Mouse (Mus musculus) forebrain, embryonic 12.5 days (tissue): ENCODE results near the gene Erg. TPM values are rescaled to one million over a fixed set of nuclear protein-coding genes. Genes with fewer than 3 reads are reported as not detected.

ENCODE experiments used
- ATAC-seq: fragments of 200-750 bp; cut with Nextera tagmentation; 2 replicates; pipeline ENCODE4 v1.8.0; 2017; ENCODE audit warnings: moderate TSS enrichment; ENCODE audit not compliant: low FRiP score
- H3K27ac ChIP-seq: fragments of 300-500 bp; sonication (generic); 2 replicates; pipeline ENCODE4 v1.5.1; 2016; ENCODE audit warnings: mild to moderate bottlenecking
- H3K27me3 ChIP-seq: fragments of 300-500 bp; sonication (generic); 2 replicates; pipeline ENCODE4 v1.6.1; 2016; ENCODE audit warnings: mild to moderate bottlenecking
- H3K36me3 ChIP-seq: fragments of 300-500 bp; sonication (generic); replicated peaks from 2 replicates; pipeline ENCODE4 v1.6.1; 2016; ENCODE audit warnings: mild to moderate bottlenecking
- H3K4me1 ChIP-seq: fragments of 300-500 bp; sonication (generic); 2 replicates; pipeline ENCODE4 v1.6.1; 2016
- H3K4me2 ChIP-seq: fragments of 300-500 bp; sonication (generic); 2 replicates; pipeline ENCODE4 v1.6.1; 2016; ENCODE audit warnings: mild to moderate bottlenecking, moderate library complexity
- H3K4me3 ChIP-seq: fragments of 300-500 bp; sonication (generic); replicated peaks from 2 replicates; pipeline ENCODE4 v1.5.1; 2016; ENCODE audit warnings: mild to moderate bottlenecking
- H3K9ac ChIP-seq: fragments of 300-500 bp; sonication (generic); 2 replicates; pipeline ENCODE4 v1.6.1; 2016; ENCODE audit warnings: mild to moderate bottlenecking
- H3K9me3 ChIP-seq: fragments of 300-500 bp; sonication (generic); 2 replicates; pipeline ENCODE4 v1.6.1; 2016
- WGBS: fragments of 180-500 bp; shearing (Covaris S2); methylation state at CpG from one replicate; pipeline ENCODE4 v1.1.7; 2016; 5-methylcytosine and 5-hydroxymethylcytosine counted together
- polyA plus RNA-seq: library from polyadenylated mRNA; unstranded; fragments of >200 nt; fragmentation: Nextera tagmentation; extraction: Ambion mirVana; gene quantifications from 2 replicates; pipeline ENCODE4 v1.2.1, GENCODE M21; 2016

The Erg gene
- polyA plus RNA-seq, 1 experiment from 2014 or later = 3.4 TPM

DNA sequence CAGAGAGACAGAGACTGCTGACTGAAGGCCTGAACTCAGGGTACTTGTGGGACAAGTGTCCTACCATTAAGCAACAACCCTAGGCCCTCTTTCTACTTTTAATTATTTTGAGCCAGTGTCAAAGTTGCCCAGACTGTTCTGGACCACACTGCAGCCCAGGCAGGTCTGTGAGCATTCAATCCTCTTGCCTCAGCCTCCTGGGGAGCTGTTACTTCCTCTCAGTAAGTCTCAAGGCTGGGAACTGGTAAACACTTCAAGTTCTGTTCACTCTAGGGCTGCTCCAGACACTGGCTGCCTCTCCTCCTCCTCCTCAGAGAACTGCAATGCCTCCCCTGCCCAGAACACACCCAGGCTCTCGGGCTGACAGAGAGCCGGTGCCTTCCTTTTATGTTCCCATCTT lies 140.0 kb downstream of the Erg start:
- H3K4me1 ChIP-seq = no peaks in the 10 kb centered on the region

DNA sequence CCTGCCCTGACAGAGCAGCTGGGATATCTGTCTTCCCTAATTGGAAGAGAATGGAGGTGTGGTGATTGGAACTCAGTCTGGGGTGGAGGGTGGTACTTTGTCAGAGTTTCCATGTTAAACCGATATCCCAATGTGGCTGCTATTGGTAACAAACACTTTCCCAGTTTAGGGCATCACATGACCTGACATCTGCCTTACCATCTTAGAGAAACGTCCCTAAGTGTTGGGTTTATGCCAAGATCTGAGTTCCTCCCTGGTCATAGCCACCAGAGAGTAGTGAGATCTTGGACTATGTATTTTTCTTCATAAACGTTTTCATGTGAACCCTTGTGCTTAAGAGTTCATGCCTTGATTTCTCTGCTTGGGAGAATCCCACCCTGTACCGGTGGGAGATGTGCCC lies 144.4 kb downstream of the Erg start:
- no peak overlapping the region for H3K27ac ChIP-seq
- no peak overlapping the region for H3K4me3 ChIP-seq
- no peaks in the 10 kb centered on the region for H3K4me1 ChIP-seq
- WGBS = 78% methylated on average over 4 of the region's 4 CpGs
- ATAC-seq = no peak
- no peaks in the 10 kb centered on the region for H3K36me3 ChIP-seq
- H3K9ac ChIP-seq = no peak overlapping the region
- H3K27me3 ChIP-seq = no peaks in the 10 kb centered on the region
- H3K9me3 ChIP-seq = no peaks in the 10 kb centered on the region
- H3K4me2 ChIP-seq = no peak overlapping the region

More for the DNA sequence above, 140.0 kb downstream of the Erg start:
- WGBS = 86% methylated on average over 2 of the region's 2 CpGs
- ATAC-seq = no peak
- Histone ChIP-seq H3K9me3 (no peaks in the 10 kb centered on the region), H3K4me2 (no peak overlapping the region), H3K36me3 (no peaks in the 10 kb centered on the region), H3K4me3 (no peak overlapping the region), H3K9ac (no peak overlapping the region), H3K27ac (no peak overlapping the region), H3K27me3 (no peaks in the 10 kb centered on the region)

DNA sequence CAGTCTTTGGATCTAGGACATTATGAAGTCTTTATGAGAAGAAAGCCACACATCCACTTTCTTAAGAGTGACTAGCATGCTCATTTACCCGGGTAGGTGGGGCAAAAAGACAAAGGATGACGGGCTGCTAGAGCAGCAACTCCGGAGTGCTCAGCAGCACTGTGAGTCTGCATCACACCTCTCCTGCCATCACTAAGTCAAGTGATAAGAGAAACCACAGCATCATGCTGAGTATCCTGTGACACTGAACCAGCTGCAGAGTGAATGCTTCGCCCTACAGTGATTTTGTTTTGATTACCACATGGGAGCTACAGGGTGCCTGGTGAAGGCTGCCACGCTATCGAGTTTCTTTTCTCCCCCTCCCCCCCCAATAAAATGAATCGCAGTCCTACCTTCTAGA lies 145.2 kb downstream of the Erg start:
- no peak for ATAC-seq
- WGBS = 72% methylated on average over 7 of the region's 7 CpGs

GRCm38 (mm10) chr16:95440334-95440733 lies 146.1 kb downstream of the Erg start:
- Histone ChIP-seq H3K4me2 (no peak overlapping the region), H3K27ac (no peak overlapping the region), H3K4me1 (no peaks in the 10 kb centered on the region), H3K9ac (no peak overlapping the region), H3K4me3 (no peak overlapping the region), H3K27me3 (no peaks in the 10 kb centered on the region), H3K9me3 (no peaks in the 10 kb centered on the region), H3K36me3 (no peaks in the 10 kb centered on the region)
- ATAC-seq = no peak
- 85% methylated on average over 7 of the region's 7 CpGs for WGBS

More for the DNA sequence above, 145.2 kb downstream of the Erg start:
- Histone ChIP-seq H3K4me3 (no peak overlapping the region), H3K27me3 (no peaks in the 10 kb centered on the region), H3K9ac (no peak overlapping the region), H3K9me3 (no peaks in the 10 kb centered on the region), H3K4me1 (no peaks in the 10 kb centered on the region), H3K4me2 (no peak overlapping the region), H3K27ac (no peak overlapping the region), H3K36me3 (no peaks in the 10 kb centered on the region)

DNA sequence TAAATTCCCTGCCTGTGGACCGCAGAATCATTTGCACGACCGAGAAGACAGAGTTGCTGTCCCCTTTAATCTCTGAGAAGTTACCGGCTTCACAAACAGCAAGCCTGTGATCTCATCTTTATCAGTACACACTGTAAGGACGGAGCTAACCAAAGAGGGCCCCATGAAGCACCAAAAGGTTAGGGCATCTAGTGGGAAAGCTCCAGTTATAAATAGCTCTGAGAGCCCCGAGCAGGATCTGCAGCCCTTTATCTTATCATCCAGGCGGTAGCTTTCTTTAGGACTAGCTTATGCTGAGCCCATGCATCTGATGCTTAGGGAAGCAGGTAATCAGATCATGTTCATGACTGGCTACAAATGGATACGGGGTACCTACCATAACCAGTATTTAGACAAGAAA lies 146.6 kb downstream of the Erg start:
- H3K4me1 ChIP-seq = no peaks in the 10 kb centered on the region
- H3K9ac ChIP-seq = no peak overlapping the region
- H3K4me3 ChIP-seq = no peak overlapping the region
- no peak overlapping the region for H3K27ac ChIP-seq
- no peaks in the 10 kb centered on the region for H3K36me3 ChIP-seq
- H3K27me3 ChIP-seq = no peaks in the 10 kb centered on the region
- WGBS = 73% methylated on average over 8 of the region's 8 CpGs
- no peak overlapping the region for H3K4me2 ChIP-seq
- no peak for ATAC-seq
- H3K9me3 ChIP-seq = no peaks in the 10 kb centered on the region

GRCm38 (mm10) chr16:95438848-95439540 lies 147.4 kb downstream of the Erg start:
- Histone ChIP-seq H3K36me3 (no peaks in the 10 kb centered on the region), H3K4me1 (no peaks in the 10 kb centered on the region), H3K4me2 (no peak overlapping the region), H3K27me3 (no peaks in the 10 kb centered on the region), H3K9me3 (no peaks in the 10 kb centered on the region), H3K4me3 (no peak overlapping the region), H3K27ac (no peak overlapping the region), H3K9ac (no peak overlapping the region)
- WGBS = 85% methylated on average over 17 of the region's 17 CpGs
- no peak for ATAC-seq

GRCm38 (mm10) chr16:95436611-95437010 lies 149.8 kb downstream of the Erg start:
- WGBS = 93% methylated on average over 8 of the region's 8 CpGs
- Histone ChIP-seq H3K9me3 (no peaks in the 10 kb centered on the region), H3K9ac (no peak overlapping the region), H3K4me1 (no peaks in the 10 kb centered on the region), H3K36me3 (no peaks in the 10 kb centered on the region), H3K4me2 (no peak overlapping the region), H3K27ac (no peak overlapping the region), H3K4me3 (no peak overlapping the region), H3K27me3 (no peaks in the 10 kb centered on the region)
- no peak for ATAC-seq

DNA sequence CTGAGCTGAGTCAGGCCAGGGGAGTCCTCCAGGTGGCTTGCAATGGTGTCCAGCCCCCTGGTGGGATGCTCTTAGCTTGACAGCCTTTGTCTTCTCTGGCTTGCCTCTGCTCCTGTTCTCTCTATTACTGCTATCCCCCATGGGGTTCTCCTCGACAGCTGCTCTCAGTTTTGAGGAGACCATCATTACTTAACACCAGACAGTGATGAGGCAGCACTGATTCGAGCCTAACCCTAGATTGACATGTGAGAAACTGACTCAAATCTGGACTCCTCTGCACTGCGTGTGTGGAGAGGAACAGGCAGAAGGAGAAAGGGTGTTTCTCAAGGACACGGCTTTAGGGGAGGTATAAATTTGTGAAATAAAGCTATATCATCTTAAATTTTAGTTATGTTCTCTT lies 150.3 kb downstream of the Erg start:
- Histone ChIP-seq H3K9me3 (no peaks in the 10 kb centered on the region), H3K4me1 (no peaks in the 10 kb centered on the region), H3K27ac (no peak overlapping the region), H3K27me3 (no peaks in the 10 kb centered on the region), H3K4me3 (no peak overlapping the region), H3K4me2 (no peak overlapping the region), H3K9ac (no peak overlapping the region), H3K36me3 (no peaks in the 10 kb centered on the region)
- no peak for ATAC-seq
- WGBS = 71% methylated on average over 4 of the region's 4 CpGs

DNA sequence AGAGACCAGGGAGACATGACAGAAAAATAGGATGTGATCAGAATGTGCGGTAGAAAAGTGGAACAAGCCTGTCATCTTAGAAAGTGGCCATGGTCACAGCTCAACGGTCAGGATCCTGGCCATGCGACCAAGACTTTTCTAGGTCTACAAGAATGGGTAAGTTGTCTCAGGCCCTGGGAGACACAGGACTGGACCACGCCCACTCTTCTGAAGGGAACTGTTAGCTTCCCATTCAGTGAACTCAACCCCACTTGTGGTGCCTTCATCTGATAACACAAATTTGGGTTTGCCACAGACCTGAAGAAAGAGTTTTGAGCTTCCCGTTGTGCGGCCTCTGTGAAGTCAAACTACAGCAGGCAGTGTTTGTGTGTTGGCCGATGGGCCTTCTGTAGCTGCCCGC lies 152.0 kb downstream of the Erg start:
- no peaks in the 10 kb centered on the region for H3K27me3 ChIP-seq
- H3K9ac ChIP-seq = no peak overlapping the region
- H3K9me3 ChIP-seq = no peaks in the 10 kb centered on the region
- ATAC-seq = no peak
- no peaks in the 10 kb centered on the region for H3K36me3 ChIP-seq
- WGBS = 92% methylated on average over 8 of the region's 8 CpGs
- no peak overlapping the region for H3K4me3 ChIP-seq
- no peak overlapping the region for H3K27ac ChIP-seq
- H3K4me1 ChIP-seq = no peaks in the 10 kb centered on the region
- no peak overlapping the region for H3K4me2 ChIP-seq

DNA sequence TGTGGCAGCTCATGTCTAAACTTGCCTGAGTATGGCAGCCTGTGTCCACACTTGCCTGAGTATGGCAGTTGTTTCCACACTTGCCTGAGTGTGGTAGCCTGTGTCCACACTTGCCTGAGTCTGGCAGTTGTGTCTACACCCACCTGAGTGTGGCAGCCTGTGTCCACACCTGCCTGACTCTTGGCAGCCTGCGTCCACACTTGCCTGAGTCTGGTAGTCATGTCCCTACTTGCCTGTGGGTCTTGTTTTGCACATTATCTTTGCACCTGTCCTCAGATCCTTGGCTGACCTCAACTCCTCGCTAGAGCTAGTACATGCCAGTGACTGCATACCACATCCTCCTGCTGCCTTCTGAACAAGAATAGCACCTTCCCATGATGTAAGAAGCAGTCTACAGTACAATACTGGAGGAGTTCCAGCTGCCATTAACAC lies 153.8 kb downstream of the Erg start:
- Histone ChIP-seq H3K4me1 (no peaks in the 10 kb centered on the region), H3K27me3 (no peaks in the 10 kb centered on the region), H3K4me3 (no peak overlapping the region), H3K4me2 (no peak overlapping the region), H3K36me3 (no peaks in the 10 kb centered on the region), H3K9me3 (no peaks in the 10 kb centered on the region), H3K9ac (no peak overlapping the region), H3K27ac (no peak overlapping the region)
- 88% methylated on average over 2 of the region's 2 CpGs for WGBS
- ATAC-seq = no peak

- no peak overlapping the region for H3K9ac ChIP-seq
- WGBS = 91% methylated on average over 3 of the region's 3 CpGs
- no peaks in the 10 kb centered on the region for H3K4me1 ChIP-seq
- no peak overlapping the region for H3K4me3 ChIP-seq
- no peaks in the 10 kb centered on the region for H3K36me3 ChIP-seq
- no peaks in the 10 kb centered on the region for H3K27me3 ChIP-seq
- no peak overlapping the region for H3K4me2 ChIP-seq
- no peaks in the 10 kb centered on the region for H3K9me3 ChIP-seq
- no peak for ATAC-seq
- no peak overlapping the region for H3K27ac ChIP-seq
These were observed 156.5 kb downstream of the Erg start for GRCm38 (mm10) chr16:95429851-95430250.

DNA sequence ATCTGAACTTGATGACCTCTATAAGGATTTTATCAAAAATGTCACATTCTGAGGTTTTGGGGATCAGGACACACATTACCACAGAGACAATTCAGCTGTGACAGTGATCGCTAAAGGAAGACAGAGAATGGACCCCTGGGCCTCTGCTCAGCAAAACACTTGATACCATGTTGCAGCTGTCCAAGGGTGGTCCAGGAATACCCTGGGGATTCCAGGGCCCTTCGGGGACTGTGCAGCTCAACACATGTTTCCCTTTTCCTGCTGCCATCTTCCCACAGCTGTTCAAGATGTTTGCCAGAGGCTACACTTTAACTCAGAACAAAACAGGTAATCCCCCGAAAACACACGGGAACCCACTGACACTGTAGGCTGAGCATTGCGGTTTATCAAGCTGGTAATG lies 158.2 kb downstream of the Erg start:
- Histone ChIP-seq H3K27me3 (no peaks in the 10 kb centered on the region), H3K27ac (no peak overlapping the region), H3K4me1 (no peaks in the 10 kb centered on the region), H3K9me3 (no peaks in the 10 kb centered on the region), H3K9ac (no peak overlapping the region), H3K4me2 (no peak overlapping the region), H3K4me3 (no peak overlapping the region), H3K36me3 (no peaks in the 10 kb centered on the region)
- no peak for ATAC-seq
- 87% methylated on average over 5 of the region's 5 CpGs for WGBS

GRCm38 (mm10) chr16:95427512-95427911 lies 158.9 kb downstream of the Erg start:
- Histone ChIP-seq H3K27me3 (no peaks in the 10 kb centered on the region), H3K27ac (no peak overlapping the region), H3K9ac (no peak overlapping the region), H3K36me3 (no peaks in the 10 kb centered on the region), H3K4me1 (no peaks in the 10 kb centered on the region), H3K9me3 (no peaks in the 10 kb centered on the region), H3K4me2 (no peak overlapping the region), H3K4me3 (no peak overlapping the region)
- WGBS = 93% methylated on average over 10 of the region's 10 CpGs
- no peak for ATAC-seq
